Mouse (Mus musculus) stomach, postnatal 0 days (tissue): ENCODE results near the gene Zfp324.

Experiments
- CTCF ChIP-seq: IDR thresholded peaks from 2 replicates; pipeline ENCODE4 v1.5.1; 2016; ENCODE audit warnings: antibody characterized with exemption, low read depth, mild to moderate bottlenecking, moderate library complexity
- EP300 ChIP-seq: optimal IDR thresholded peaks from 2 replicates; pipeline ENCODE3; 2016; ENCODE audit warnings: antibody characterized with exemption

GRCm38 (mm10) chr7:13006531-13006930, 40.9 kb downstream of the Zfp324 start:
- TF ChIP-seq CTCF (no peak), EP300 (no peak)
